Mouse (Mus musculus) intestine, embryonic 14.5 days (tissue): ENCODE results near the gene Tff2. TPM values are rescaled to one million over a fixed set of nuclear protein-coding genes. Genes with fewer than 3 reads are reported as not detected.

Experiments used
- ATAC-seq: fragments of 200-750 bp; cut with Nextera tagmentation; replicated peaks from 2 replicates; pipeline ENCODE4 v1.8.0; 2017; ENCODE audit warnings: low read depth, moderate number of reproducible peaks, moderate TSS enrichment, moderate library complexity; ENCODE audit not compliant: low FRiP score, low TSS enrichment
- DNase-seq: peaks from one replicate; pipeline ENCODE4 v3.0.0-alpha.2; 2018; ENCODE audit warnings: low spot score
- H3K27ac ChIP-seq: fragments of 300-500 bp; sonication (generic); 2 replicates; pipeline ENCODE4 v1.5.1; 2014; ENCODE audit warnings: low read depth, mild to moderate bottlenecking, control low read depth
- H3K27me3 ChIP-seq: fragments of 300-500 bp; sonication (generic); replicated peaks from 2 replicates; pipeline ENCODE4 v1.6.1; 2014; ENCODE audit warnings: low read length, control low read depth; ENCODE audit not compliant: control insufficient read depth, insufficient read depth
- H3K36me3 ChIP-seq: fragments of 300-500 bp; sonication (generic); 2 replicates; pipeline ENCODE4 v1.6.1; 2014; ENCODE audit warnings: low read length, control low read depth; ENCODE audit not compliant: control insufficient read depth, insufficient read depth
- H3K4me1 ChIP-seq: fragments of 300-500 bp; sonication (generic); replicated peaks from 2 replicates; pipeline ENCODE4 v1.6.1; 2014; ENCODE audit warnings: low read length, control low read depth, mixed read lengths; ENCODE audit not compliant: control insufficient read depth, insufficient read depth
- H3K4me2 ChIP-seq: fragments of 300-500 bp; sonication (generic); 2 replicates; pipeline ENCODE4 v1.6.1; 2014; ENCODE audit warnings: low read length
- H3K4me3 ChIP-seq: fragments of 300-500 bp; sonication (generic); 2 replicates; pipeline ENCODE4 v1.5.1; 2014; ENCODE audit warnings: low read depth, low read length, control low read depth, mixed read lengths
- H3K9ac ChIP-seq: fragments of 300-500 bp; sonication (generic); 2 replicates; pipeline ENCODE4 v1.6.1; 2014; ENCODE audit warnings: mild to moderate bottlenecking, low read length
- H3K9me3 ChIP-seq: fragments of 300-500 bp; sonication (generic); 2 replicates; pipeline ENCODE4 v1.6.1; 2016; ENCODE audit warnings: low read length, control low read depth; ENCODE audit not compliant: control insufficient read depth
- WGBS: fragments of 180-500 bp; shearing (Covaris S2); extraction: QIAGEN DNeasy Blood & Tissue Kit; methylation state at CpG from one replicate; pipeline ENCODE4 v1.1.7; 2014; 5-methylcytosine and 5-hydroxymethylcytosine counted together
- polyA plus RNA-seq: library from polyadenylated mRNA; unstranded; fragments of >200 nt; fragmentation: Nextera tagmentation; extraction: Ambion mirVana; gene quantifications from 2 replicates; pipeline ENCODE4 v1.2.1, GENCODE M21; 2014

Gene Tff2
- polyA plus RNA-seq, 1 experiment from 2014 or later, result 2.0 TPM

DNA sequence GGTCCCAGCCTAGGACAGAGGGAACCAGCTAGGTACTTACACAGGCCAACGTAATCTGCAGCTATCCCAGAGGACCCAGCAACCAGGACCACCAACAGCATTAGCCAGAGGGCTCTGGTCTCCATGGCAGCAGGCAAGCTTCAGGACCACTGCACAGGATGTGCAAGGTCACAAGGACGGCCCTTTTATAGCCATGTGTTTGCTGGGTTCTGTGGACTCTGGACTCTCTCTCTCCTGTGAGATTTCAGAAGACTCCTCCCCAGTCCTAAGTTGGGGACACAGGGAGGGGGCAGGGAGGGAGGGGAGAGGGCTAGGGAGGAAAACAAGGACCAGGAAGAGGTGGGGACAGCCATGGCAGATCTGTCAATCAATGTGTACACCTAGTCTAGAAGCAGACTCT is 14.6 kb downstream of the Tff2 start, which contains the start of gene Tff3:
Gene Tff3, minus strand, starts transcription at position 195 of the 400 bp plus-strand sequence.
- H3K36me3 ChIP-seq, result no peaks in the 10 kb centered on the region
- H3K4me2 ChIP-seq, result no peak within 1 kb of the TSS
- no peaks in the 10 kb centered on the region for H3K9me3 ChIP-seq
- WGBS, result 2% methylated on average over 2 of the region's 2 CpGs
- H3K4me3 ChIP-seq, result no peak within 1 kb of the TSS
- H3K27ac ChIP-seq, result no peak within 1 kb of the TSS
- DNase-seq (no peak), ATAC-seq (peak; percentile 69; the same call in 1 of the 2 replicates)
- 0 out of 2 replicates have a peak, but pooled peaks cover 2% of the 10 kb centered on the region for H3K4me1 ChIP-seq
- no peak within 1 kb of the TSS for H3K9ac ChIP-seq
- H3K27me3 ChIP-seq, result no peaks in the 10 kb centered on the region

DNA sequence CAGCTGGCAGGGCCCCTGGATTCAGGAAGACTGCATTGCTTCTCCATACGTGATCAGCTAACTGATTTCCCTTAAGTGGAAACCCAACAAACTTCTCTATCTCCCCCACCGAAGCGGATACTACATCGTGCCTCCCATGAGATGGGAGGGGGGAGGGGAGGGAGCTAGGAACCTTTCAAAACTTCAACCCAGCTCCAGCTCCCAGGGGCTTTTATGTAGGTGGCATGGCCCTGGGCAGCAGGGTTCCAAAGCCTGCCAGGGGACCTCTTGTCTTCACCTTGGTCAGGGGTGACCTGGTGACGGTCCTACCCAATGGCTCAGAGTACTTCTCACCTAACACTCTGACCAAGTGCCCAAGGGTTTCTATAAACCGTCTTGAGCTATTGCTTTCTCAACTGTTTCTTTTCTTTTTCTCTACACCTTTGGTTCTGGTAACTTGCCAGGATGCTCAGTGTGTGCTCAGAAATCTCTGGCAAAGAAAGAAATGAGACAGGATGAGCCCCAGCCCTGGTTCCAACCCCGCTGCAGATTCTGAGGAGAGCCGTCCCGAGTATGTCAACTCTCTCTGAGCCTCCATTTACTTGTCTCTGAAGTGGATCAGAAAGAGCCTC is 15.3 kb downstream of the Tff2 start:
- H3K36me3 ChIP-seq, result no peaks in the 10 kb centered on the region
- H3K27ac ChIP-seq, result no peak overlapping the region
- 0 out of 2 replicates have a peak, but pooled peaks cover 1% of the 10 kb centered on the region for H3K4me1 ChIP-seq
- H3K4me3 ChIP-seq, result no peak overlapping the region
- no peak overlapping the region for H3K4me2 ChIP-seq
- 80% methylated on average over 9 of the region's 9 CpGs for WGBS
- ATAC-seq (no peak), DNase-seq (no peak)
- no peaks in the 10 kb centered on the region for H3K9me3 ChIP-seq
- H3K27me3 ChIP-seq, result no peaks in the 10 kb centered on the region
- H3K9ac ChIP-seq, result no peak overlapping the region

DNA sequence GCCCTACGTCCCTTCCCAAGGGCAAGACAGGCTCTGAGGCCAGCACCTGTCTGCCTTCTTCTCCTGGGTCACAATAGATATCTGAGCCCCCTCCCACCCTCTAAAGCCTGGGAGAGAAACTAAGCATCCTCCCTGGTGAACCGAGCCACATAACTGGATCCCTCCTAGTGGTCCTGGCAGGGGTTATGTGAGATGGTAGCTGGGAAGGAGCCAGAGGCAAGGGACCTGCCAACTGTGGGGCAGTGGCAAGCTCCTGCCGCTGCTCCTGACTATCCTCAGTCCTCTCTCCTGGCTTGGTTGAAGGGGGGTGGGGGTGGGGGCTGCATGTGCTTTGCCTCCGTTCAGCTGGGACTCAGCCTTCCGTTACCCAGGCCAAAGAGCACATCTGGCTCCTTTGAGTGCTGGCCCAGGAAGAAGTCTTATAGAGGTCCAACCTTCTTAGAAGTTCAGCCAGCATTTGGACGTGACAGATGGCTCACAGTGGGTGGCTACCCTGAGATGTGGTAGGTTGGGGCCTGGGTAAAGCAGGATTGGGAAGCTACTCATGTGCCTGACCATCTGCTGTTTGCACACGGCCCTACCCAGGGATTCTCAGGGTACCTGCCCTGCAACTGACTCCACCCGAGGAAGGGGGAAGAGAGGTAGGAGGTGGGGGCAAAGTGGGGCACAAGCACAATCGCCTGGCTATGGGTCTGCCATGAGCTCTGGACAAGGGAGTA is 18.4 kb downstream of the Tff2 start:
- no peak overlapping the region for H3K4me2 ChIP-seq
- no peaks in the 10 kb centered on the region for H3K9me3 ChIP-seq

DNA sequence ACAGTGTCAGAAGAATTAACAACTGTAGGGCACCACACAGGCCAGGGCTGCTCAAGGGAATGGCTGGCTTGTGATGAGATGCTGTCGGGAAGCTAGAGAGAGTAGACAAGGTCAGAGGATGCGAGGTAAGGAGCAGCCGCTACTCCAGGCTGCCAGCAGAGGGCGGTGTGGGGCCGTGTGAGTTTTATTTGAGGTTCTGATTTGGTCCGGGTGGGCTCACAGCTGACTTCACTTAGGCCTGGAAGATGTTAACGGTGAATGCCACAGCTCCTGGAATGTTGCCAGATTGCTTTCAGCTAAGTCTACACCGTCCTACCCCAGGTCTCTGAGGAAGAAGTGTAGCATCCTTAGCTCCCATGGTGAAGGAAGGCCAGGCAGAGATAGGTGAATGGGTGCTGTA is 22.1 kb downstream of the Tff2 start:
- H3K27me3 ChIP-seq, result no peaks in the 10 kb centered on the region
- H3K4me2 ChIP-seq, result no peak overlapping the region
- H3K4me1 ChIP-seq, result no peaks in the 10 kb centered on the region
- no peak overlapping the region for H3K9ac ChIP-seq
- no peak overlapping the region for H3K4me3 ChIP-seq
- peak; percentile 87 for DNase-seq
- H3K27ac ChIP-seq, result no peak overlapping the region
- H3K36me3 ChIP-seq, result no peaks in the 10 kb centered on the region
- ATAC-seq, result no peak; the same call in 1 of the 2 replicates
- no peaks in the 10 kb centered on the region for H3K9me3 ChIP-seq
- 4% methylated on average over 8 of the region's 8 CpGs for WGBS

More for the DNA sequence above, 18.4 kb downstream of the Tff2 start:
- Histone ChIP-seq H3K4me3 (no peak overlapping the region), H3K27me3 (no peaks in the 10 kb centered on the region), H3K9ac (no peak overlapping the region), H3K4me1 (no peaks in the 10 kb centered on the region), H3K27ac (no peak overlapping the region), H3K36me3 (no peaks in the 10 kb centered on the region)
- WGBS, result 43% methylated on average over 9 of the region's 9 CpGs
- DNase-seq (no peak), ATAC-seq (no peak)

DNA sequence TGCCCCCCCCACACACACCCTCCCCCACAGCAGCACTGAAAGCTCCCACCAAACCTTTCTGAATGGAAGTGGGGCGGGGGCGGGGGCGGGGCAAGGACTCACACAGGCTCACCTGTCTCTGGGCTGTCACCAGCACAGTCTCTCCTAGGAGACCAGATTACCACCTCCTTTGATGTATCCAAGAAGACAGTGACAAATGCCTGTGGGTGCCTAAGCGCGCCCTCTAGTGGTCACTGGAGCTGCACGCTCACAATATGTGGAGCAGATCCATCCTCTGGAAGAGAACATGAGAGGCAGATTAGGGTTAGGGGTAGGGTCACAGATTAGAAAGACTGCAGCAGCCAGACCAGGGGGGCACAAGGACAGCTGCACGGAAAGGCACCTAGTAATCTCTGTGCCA is 24.7 kb downstream of the Tff2 start:
- 0 out of 2 replicates have a peak, but pooled peaks have one; percentile 26 for ATAC-seq
- Histone ChIP-seq H3K9me3 (no peaks in the 10 kb centered on the region), H3K36me3 (no peaks in the 10 kb centered on the region), H3K4me3 (no peak overlapping the region), H3K27ac (no peak overlapping the region), H3K27me3 (no peaks in the 10 kb centered on the region), H3K4me1 (no peaks in the 10 kb centered on the region), H3K4me2 (no peak overlapping the region), H3K9ac (no peak overlapping the region)
- WGBS, result 5% methylated on average over 7 of the region's 7 CpGs
- DNase-seq, result peak; percentile 85

DNA sequence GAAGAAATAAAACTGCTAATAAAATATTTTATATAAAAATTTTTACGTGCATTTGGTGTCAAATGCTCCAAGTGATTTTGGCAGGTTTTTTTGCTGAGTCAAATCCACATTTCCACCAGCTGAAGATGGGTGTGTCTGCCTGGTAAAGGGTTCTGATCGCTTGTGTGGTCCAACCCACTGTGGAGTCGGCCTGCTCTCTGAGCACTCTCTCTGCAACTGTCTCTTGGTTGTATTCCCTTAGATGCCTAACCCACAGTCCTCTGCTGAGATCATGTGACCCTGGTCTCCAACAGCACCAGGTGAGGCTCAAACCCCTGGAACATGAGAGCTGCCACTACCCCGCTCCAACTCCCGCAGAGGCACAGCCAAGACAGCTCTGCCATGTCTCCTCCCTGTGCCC is 26.1 kb downstream of the Tff2 start:
- ATAC-seq (no peak), DNase-seq (no peak)
- Histone ChIP-seq H3K4me1 (no peaks in the 10 kb centered on the region), H3K9ac (no peak overlapping the region), H3K4me3 (no peak overlapping the region), H3K36me3 (no peaks in the 10 kb centered on the region), H3K27ac (no peak overlapping the region), H3K4me2 (no peak overlapping the region), H3K27me3 (no peaks in the 10 kb centered on the region), H3K9me3 (no peaks in the 10 kb centered on the region)
- WGBS, result 85% methylated on average over 5 of the region's 5 CpGs

DNA sequence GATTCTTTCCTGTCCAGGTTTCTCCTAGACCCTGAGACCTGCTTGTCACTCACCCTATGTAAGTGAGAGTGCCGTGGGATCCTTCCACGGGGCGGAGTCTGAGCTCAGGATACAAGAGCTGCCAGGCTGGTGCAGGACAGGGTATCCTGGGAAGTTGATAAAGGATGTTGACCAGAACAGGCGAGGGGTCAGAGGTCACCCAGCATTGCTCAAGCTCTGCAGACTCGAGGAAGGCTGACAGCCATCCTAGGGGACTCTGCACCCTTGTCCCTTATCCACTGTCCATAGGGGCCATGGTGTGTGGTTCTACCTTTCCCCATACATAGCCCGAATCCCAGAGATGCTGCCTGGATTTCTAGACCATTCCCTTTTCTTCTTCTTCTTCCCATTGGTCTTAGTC is 28.0 kb downstream of the Tff2 start:
- H3K4me1 ChIP-seq, result no peaks in the 10 kb centered on the region
- no peak overlapping the region for H3K4me2 ChIP-seq
- H3K9ac ChIP-seq, result no peak overlapping the region
- DNase-seq (no peak), ATAC-seq (no peak)
- 47% methylated on average over 6 of the region's 6 CpGs for WGBS
- H3K27ac ChIP-seq, result no peak overlapping the region
- H3K27me3 ChIP-seq, result no peaks in the 10 kb centered on the region
- H3K9me3 ChIP-seq, result no peaks in the 10 kb centered on the region
- H3K36me3 ChIP-seq, result no peaks in the 10 kb centered on the region
- no peak overlapping the region for H3K4me3 ChIP-seq

DNA sequence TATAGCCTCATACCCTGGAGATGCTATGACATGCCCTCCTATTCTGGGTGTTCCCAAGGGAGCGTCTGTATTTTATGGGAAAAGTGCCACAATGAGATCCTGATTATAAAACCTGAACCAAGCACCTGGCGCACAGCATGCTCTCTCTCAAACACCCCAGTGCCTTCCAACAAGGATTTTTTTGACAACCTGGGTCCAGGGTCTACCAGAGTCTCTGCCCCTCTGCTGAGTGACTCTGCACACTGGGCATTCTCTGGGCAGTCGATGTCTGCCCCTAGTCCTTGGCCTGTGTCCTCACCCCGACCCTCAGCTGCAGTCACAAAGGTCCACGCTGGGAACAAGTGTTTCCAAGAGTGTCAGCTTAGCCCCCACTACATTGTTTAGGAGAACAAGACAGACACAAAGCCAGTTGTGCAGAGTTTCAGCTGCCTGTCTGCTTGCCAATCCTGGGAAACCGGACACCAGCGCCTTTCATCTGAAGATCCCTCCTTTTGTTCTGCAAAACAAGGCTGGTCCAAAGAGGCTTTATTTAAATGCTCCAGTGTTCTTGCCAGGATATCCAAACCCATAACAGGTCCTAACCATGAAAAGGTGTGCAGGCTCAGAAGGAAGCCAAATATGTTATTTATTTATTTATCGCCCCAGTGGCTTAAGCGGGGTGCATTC is 30.8 kb downstream of the Tff2 start:
- no peak for DNase-seq
- Histone ChIP-seq H3K36me3 (no peaks in the 10 kb centered on the region), H3K4me1 (no peaks in the 10 kb centered on the region), H3K4me3 (no peak overlapping the region), H3K9ac (no peak overlapping the region), H3K27me3 (no peaks in the 10 kb centered on the region), H3K9me3 (no peaks in the 10 kb centered on the region), H3K4me2 (no peak overlapping the region), H3K27ac (no peak overlapping the region)
- 73% methylated on average over 9 of the region's 9 CpGs for WGBS
- ATAC-seq, result no peak
